Mouse (Mus musculus) heart, postnatal 14 days (tissue): ENCODE measurements around the gene Ttc33. TPM values are rescaled to one million over a fixed set of nuclear protein-coding genes. Genes with fewer than 3 reads are reported as not detected.

Experiments
- DNase-seq, 2 experiments: peaks; one replicate each; pipeline ENCODE4 v3.0.0; 2021 to 2022
- intact Hi-C: fragments of 180-260 bp; cut with DNase I; formaldehyde crosslinking; loops from one replicate; pipeline ENCODE4 v1.15.1; 2025
- total RNA-seq, 2 experiments: library from RNA; stranded (reverse); gene quantifications; 2 replicates each; pipeline ENCODE4 v1.2.3; 2021

The Ttc33 gene
- total RNA-seq, 2 experiments from 2014 or later: 30.6 to 33.4 TPM

DNA sequence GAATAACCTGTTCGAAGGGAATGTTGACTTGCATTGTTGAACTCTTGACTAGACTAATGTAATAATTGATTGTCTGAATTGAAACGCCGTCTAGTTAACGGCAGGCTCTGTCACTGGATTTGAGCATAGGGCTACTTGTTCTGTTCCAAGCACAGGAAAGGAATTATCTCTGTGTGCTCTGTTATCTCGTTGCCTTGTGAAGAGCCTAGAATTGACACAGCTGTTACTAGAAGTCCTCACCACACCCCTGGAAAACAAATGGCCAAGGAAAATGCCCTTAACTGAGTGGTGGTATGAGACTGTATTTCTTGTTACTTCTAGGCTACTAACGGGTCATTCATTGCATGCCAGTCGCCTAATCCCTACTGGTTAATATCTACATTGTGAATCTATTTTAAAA, 52.7 kb downstream of the Ttc33 start:
- intact Hi-C loops: no loop called here
- no peak for DNase-seq

DNA sequence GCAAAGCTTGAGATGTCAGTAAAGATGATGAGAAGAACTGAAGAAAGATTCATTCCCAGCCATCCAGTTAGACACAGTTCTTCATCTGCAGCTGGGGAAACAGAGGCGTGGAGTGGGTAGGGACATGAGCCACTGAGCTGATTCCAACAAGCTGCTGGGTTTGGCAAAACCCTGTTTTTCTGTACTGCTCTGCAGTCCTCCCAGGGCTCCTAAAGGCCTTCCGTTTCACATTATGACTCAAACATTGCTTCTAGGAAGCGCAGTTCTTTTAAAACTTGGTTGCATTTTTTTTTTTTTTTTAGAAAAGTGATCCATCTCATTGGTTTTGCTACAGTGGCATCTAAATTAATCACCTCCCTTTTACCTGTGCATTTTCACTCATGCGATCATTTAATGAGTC, 53.2 kb downstream of the Ttc33 start:
- intact Hi-C loops: no loop called here
- DNase-seq: peak in 1 of 2 experiments; percentile 55

DNA sequence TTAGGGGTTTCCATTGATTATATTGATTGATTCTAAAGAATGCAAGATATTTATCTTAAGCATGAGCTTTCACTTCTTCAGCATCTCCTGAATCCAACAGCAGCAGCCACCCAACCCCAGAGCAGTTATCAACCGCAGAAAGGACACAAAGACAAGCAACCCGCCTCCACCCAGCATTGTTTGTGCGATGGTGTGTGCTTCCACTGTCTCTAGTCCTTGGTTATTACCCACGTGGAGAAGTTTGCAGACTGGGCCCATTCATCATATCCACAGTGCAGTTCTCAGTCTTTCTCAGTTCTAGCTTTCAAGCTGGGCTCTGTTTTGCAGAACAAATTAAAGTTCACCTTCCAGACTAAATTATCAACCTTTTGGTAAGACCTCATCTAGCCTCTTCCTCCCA, 54.0 kb downstream of the Ttc33 start:
- DNase-seq: no peak
- intact Hi-C loops: no loop called here

GRCm38 (mm10) chr15:5239901-5240300, 54.6 kb downstream of the Ttc33 start:
- peak in 1 of 2 experiments; percentile 48 for DNase-seq
- intact Hi-C loops: loop anchor here (5.0 to 10.0 kb wide), 3 partner anchors 105 to 967 kb away; no protein-coding TSS in a partner anchor

DNA sequence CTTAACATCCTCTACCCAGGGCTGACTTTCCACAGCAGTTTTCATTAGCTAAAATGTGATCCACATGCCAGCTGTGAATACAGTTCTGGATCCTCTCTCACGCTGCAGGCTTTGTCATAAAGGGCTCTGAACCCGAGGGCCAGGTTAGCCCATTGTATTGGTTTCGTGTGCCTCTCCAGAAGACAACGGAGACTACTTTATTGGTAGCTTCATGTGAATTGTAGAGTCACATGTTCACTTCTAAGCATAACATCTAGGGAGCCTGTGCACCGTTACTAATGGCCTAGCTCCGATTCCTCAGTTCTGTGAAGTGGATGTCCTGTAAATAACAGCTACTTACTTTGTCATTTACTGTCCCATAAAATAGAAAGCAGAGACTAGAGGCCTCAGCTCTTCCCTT, 55.0 kb downstream of the Ttc33 start:
- intact Hi-C loops: loop anchor here (5.0 to 10.0 kb wide), 3 partner anchors 104 to 967 kb away; no protein-coding TSS in a partner anchor
- DNase-seq: no peak

DNA sequence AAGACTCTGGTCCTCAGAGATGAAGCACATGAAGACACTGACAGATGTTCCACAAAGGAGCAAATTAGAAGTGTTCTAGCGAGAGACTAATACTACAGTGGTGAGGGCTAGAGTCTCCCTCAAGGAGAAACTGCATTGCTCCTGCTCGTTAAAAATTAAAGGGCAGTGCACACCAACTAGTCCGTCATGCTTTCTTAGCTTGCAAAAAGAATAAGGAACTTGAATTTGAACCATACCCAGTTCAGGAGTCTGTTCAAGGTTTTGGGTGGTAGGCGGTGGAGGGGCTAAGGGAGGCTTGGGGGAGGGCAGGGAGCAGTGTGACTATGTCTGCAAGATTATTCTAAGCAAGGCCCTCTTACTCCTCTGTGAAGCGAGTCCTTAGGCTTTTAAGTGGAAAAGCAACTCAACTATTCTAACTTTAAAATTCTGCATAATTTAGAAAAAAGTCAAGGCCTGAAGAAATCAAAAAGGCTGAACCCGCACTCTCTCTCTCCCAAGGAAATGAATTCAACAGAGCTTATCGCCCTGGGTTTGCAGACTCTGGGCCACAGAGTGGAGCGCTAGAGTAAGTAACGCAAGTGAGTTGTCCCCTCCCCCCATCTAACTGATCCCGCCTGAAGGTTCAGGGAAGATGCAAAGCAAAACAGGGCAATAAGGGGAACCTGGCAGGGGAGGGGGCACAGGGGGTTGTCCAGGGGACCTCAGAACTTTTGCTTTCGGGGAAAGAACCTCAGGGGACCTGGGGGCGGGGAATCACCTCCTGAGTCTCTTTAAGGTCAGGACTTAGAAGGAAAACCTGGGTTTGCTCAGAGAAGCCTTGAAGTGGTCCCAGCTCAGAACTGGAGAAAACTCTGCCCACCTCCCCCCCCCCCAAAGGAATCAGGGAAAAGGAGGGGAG, 56.2 kb downstream of the Ttc33 start:
- peak; percentile 46 to 57 for DNase-seq
- intact Hi-C loops: loop anchor here (5.0 to 10.0 kb wide), 3 partner anchors 103 to 966 kb away; no protein-coding TSS in a partner anchor

- DNase-seq: peak; percentile 38
- intact Hi-C loops: loop anchor here (5.0 to 10.0 kb wide), 3 partner anchors 102 to 965 kb away; no protein-coding TSS in a partner anchor
Observed at GRCm38 (mm10) chr15:5242241-5243035, 57.1 kb downstream of the Ttc33 start.

GRCm38 (mm10) chr15:5243036-5243958, 58.0 kb downstream of the Ttc33 start:
- DNase-seq: peak in 1 of 2 experiments; percentile 44

DNA sequence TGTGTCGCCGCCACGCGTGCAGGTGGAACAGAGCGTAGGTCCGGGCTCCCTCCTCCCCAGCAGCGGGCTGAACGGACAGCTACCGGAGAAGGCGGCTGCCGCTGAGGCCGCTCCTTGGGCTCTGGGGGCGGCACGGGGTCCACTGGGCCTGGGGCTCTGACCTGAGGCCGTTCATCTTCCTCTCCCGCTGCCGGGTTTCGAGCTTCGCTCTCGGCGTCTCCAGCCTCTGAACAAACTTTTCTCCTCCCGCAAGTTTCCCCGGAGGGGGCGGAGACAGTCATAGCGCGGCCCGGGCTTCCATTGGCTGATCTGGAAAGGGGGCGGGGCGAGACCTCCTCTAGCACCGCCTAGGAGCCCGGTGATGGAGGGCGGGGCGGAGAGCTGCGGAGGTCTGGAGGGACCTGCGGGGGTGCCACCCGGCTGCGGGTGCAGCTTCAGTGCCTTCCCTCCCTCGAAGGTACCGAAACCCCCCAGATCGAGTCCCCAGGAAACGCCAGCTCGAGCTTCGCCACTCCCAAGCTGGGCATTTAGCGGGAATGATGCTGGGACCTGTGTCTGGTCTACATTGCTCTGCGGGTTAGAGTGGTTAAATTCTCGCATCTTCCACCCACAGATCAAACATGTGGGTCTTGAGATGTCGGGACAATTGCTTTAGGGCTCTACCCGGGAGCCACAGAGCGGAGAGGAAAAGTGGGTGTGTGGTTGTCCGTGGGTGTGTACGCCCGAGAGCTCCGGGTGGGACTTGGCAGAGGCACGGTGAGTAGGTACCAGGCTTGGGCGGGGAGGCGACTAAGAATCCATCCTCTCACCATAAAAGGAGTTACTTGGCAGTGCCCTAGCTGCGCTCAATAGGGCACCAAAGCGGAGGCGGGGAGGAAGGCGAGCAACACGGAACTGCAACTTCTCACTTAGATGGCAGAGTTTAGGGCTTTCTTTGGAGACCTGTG, 58.9 kb downstream of the Ttc33 start, which contains the start of gene Ptger4:
Ptger4 (minus strand) TSS at position 229 of the 947 bp plus-strand sequence.
- intact Hi-C loops: loop anchor here (5.0 to 10.0 kb wide), 3 partner anchors 101 to 963 kb away; no protein-coding TSS in a partner anchor
- peak; percentile 92 to 93 for DNase-seq

More at GRCm38 (mm10) chr15:5243036-5243958, 58.0 kb downstream of the Ttc33 start:
- intact Hi-C loops: loop anchor here (5.0 to 10.0 kb wide), 3 partner anchors 102 to 964 kb away; no protein-coding TSS in a partner anchor

DNA sequence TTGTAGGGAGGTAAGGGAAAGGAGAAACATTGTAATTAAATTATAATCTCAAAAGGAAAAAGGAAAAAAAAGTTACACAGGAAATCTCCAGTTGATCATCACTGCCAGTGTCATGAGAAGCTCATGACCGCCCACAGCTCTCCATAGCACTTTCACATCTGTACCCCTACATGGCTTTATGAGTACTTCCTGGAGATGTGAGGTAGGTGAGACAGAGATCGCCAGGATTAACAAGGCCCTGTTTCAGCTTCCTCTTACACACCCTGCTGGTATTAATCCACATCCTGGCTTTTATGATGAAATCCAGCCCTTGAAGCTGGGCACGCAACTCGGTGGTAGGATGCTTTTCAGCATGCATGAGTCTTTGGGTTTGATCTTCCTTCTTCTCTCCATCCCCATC, 64.9 kb downstream of the Ttc33 start:
- DNase-seq: no peak
- intact Hi-C loops: no loop called here

GRCm38 (mm10) chr15:5260183-5260582, 74.9 kb downstream of the Ttc33 start:
- intact Hi-C loops: no loop called here
- no peak for DNase-seq

DNA sequence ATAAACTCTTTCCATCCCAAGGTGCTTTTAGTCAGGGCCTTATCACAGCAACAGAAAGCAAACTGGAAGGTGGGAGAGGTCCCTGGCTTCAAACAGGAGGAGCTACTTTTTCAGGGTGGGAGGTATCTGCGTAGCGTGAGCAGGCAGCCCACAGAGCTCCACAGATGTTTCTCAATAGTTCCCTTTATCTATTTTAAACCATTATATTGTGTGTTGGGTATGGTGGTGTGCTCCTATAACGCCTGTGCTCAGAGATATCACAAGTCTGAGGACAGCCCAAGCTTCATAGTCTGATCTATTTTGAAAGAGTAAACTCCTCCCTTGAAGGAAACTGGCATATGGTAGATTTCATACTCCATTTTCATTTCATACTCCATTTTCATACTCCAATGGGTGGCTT, 75.7 kb downstream of the Ttc33 start:
- intact Hi-C loops: no loop called here
- no peak for DNase-seq

- DNase-seq: no peak
- intact Hi-C loops: no loop called here
Observed at GRCm38 (mm10) chr15:5262095-5262667, 76.9 kb downstream of the Ttc33 start.

- intact Hi-C loops: no loop called here
- DNase-seq: no peak
Observed at GRCm38 (mm10) chr15:5262874-5263504, 77.7 kb downstream of the Ttc33 start.

GRCm38 (mm10) chr15:5266095-5266494, 80.8 kb downstream of the Ttc33 start:
- intact Hi-C loops: no loop called here
- DNase-seq: no peak
